Mouse (Mus musculus) G1E (cell line): Measurements from ENCODE around the gene Mpv17l.

Experiments
- CTCF ChIP-seq: IDR thresholded peaks from 2 replicates; pipeline ENCODE4 v1.5.1; 2012; ENCODE audit warnings: low read depth, low read length, inconsistent platforms, mixed read lengths
- GATA1 ChIP-seq: IDR thresholded peaks from 2 replicates; pipeline ENCODE4 v1.6.1; 2012; ENCODE audit warnings: borderline replicate concordance, low read length, inconsistent platforms, mixed read lengths
- TAL1 ChIP-seq: conservative IDR thresholded peaks from 2 replicates; pipeline ENCODE4 v1.6.1; 2012; ENCODE audit warnings: low read depth, low read length, inconsistent platforms, mixed read lengths

- no peak for TF ChIP-seq CTCF
- TF ChIP-seq TAL1: no peak
- no peak for TF ChIP-seq GATA1
Observed at GRCm38 (mm10) chr16:13866616-13867015, 36.3 kb upstream of the Mpv17l start.
